Mouse (Mus musculus) heart, embryonic 11.5 days (tissue): ENCODE measurements at regions not wholly inside any gene's neighbourhood (a gene's known extent, or its start where the extent isn't known, plus 50 kb on each side); places are given as distances from the start of the nearest gene placed in this dataset.

ENCODE experiments used
- ATAC-seq: fragments of 200-750 bp; cut with Nextera tagmentation; replicated peaks from 2 replicates; pipeline ENCODE4 v1.8.0; 2017; ENCODE audit warnings: moderate library complexity; ENCODE audit not compliant: insufficient number of reproducible peaks, low FRiP score, low TSS enrichment
- H3K27ac ChIP-seq: fragments of 300-500 bp; sonication (generic); 2 replicates; pipeline ENCODE4 v1.5.1; 2014; ENCODE audit warnings: mild to moderate bottlenecking, low read depth, low read length
- H3K27me3 ChIP-seq: fragments of 300-500 bp; sonication (generic); 2 replicates; pipeline ENCODE4 v1.6.1; 2014; ENCODE audit warnings: mild to moderate bottlenecking, low read length, mixed read lengths; ENCODE audit not compliant: control insufficient read depth, insufficient read depth
- H3K36me3 ChIP-seq: fragments of 300-500 bp; sonication (generic); 2 replicates; pipeline ENCODE4 v1.6.1; 2014; ENCODE audit warnings: mild to moderate bottlenecking, low read length, moderate library complexity, mixed read lengths; ENCODE audit not compliant: control insufficient read depth, insufficient read depth
- H3K4me1 ChIP-seq: fragments of 300-500 bp; sonication (generic); 2 replicates; pipeline ENCODE4 v1.6.1; 2014; ENCODE audit warnings: low read length; ENCODE audit not compliant: control insufficient read depth, insufficient read depth
- H3K4me2 ChIP-seq: fragments of 300-500 bp; sonication (generic); 2 replicates; pipeline ENCODE4 v1.6.1; 2014; ENCODE audit warnings: mild to moderate bottlenecking, moderate library complexity
- H3K4me3 ChIP-seq: fragments of 300-500 bp; sonication (generic); 2 replicates; pipeline ENCODE4 v1.5.1; 2014; ENCODE audit warnings: low read depth, low read length
- H3K9ac ChIP-seq: fragments of 300-500 bp; sonication (generic); 2 replicates; pipeline ENCODE4 v1.6.1; 2014; ENCODE audit warnings: mild to moderate bottlenecking, low read depth, low read length, moderate library complexity
- H3K9me3 ChIP-seq: fragments of 300-500 bp; sonication (generic); replicated peaks from 2 replicates; pipeline ENCODE4 v1.6.1; 2016; ENCODE audit warnings: low read length; ENCODE audit not compliant: control insufficient read depth
- WGBS: fragments of 180-500 bp; shearing (Covaris S2); extraction: QIAGEN DNeasy Blood & Tissue Kit; methylation state at CpG from one replicate; pipeline ENCODE4 v1.1.7; 2014; ENCODE audit not compliant: insufficient replicate concordance; 5-methylcytosine and 5-hydroxymethylcytosine counted together

DNA sequence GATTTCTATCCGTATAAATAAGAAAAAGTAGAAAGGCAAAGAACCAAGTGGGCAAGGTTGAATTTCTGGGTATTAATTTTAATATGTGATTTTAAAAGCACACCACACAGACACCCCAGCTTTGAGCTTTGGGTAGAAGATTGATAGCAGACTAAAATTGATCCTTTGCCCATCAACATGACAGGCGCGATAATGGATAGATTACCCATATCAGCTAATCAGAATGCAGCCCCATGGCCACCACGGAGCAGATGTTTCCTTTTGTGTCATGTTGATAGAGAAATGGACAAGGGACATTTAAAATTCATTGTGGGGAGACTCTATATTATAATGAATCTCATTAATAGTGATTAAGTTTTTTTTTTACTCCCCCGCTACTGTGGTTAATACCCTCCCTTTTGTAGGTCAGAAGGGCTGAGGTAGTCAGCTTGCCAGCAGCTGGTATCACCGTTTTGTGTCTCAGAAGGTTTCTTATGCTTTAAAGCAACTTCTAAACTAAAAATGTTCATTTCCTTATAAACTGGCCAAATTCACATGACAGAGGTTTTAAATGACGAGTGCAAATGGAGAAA is 296.1 kb downstream of the Irs2 start:
- Histone ChIP-seq H3K27me3 (0 out of 2 replicates have a peak, but pooled peaks cover 3% of the 10 kb centered on the region), H3K36me3 (no peaks in the 10 kb centered on the region), H3K4me3 (no peak overlapping the region), H3K4me1 (peaks cover 3% of the 10 kb centered on the region), H3K27ac (no peak overlapping the region), H3K4me2 (no peak overlapping the region), H3K9ac (no peak overlapping the region), H3K9me3 (no peaks in the 10 kb centered on the region)
- no peak for ATAC-seq
- 70% methylated on average over 7 of the region's 7 CpGs for WGBS

GRCm38 (mm10) chr8:10711474-10711873 is 296.8 kb downstream of the Irs2 start:
- ATAC-seq = no peak
- 49% methylated on average over 7 of the region's 7 CpGs for WGBS

GRCm38 (mm10) chr8:10708509-10708908 is 299.7 kb downstream of the Irs2 start:
- Histone ChIP-seq H3K9ac (no peak overlapping the region), H3K27me3 (no peaks in the 10 kb centered on the region), H3K27ac (no peak overlapping the region), H3K4me3 (no peak overlapping the region), H3K4me2 (no peak overlapping the region), H3K4me1 (peaks cover 3% of the 10 kb centered on the region), H3K9me3 (no peaks in the 10 kb centered on the region), H3K36me3 (no peaks in the 10 kb centered on the region)
- no peak for ATAC-seq
- WGBS = 51% methylated on average over 6 of the region's 6 CpGs

More at GRCm38 (mm10) chr8:10711474-10711873, 296.8 kb downstream of the Irs2 start:
- Histone ChIP-seq H3K9ac (no peak overlapping the region), H3K27ac (no peak overlapping the region), H3K4me1 (peaks cover 3% of the 10 kb centered on the region), H3K4me2 (no peak overlapping the region), H3K36me3 (no peaks in the 10 kb centered on the region), H3K4me3 (no peak overlapping the region), H3K9me3 (no peaks in the 10 kb centered on the region), H3K27me3 (no peaks in the 10 kb centered on the region)

DNA sequence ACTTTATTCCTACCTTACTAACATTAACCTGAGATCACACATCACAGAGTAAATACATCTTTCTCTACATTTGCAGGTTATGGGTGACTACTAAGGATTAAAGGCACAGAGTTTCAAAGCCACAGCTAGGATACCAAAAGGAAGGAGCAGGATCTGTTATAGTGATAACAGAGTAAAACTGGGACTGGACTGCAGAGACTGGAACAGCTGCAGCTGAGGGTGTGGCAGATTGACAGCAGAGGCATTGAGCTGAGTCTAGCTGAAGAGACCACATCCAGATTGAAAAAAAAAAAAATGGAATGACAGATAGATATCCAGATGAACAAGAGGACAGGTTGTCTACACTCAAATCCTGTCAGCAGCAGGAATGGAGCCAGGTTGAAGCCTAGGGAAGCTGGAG is 301.1 kb downstream of the Irs2 start:
- ATAC-seq = no peak
- peaks cover 3% of the 10 kb centered on the region for H3K4me1 ChIP-seq
- no peaks in the 10 kb centered on the region for H3K36me3 ChIP-seq
- H3K4me3 ChIP-seq = no peak overlapping the region
- no peak overlapping the region for H3K27ac ChIP-seq
- H3K9ac ChIP-seq = no peak overlapping the region
- no peaks in the 10 kb centered on the region for H3K9me3 ChIP-seq
- H3K27me3 ChIP-seq = no peaks in the 10 kb centered on the region
- H3K4me2 ChIP-seq = no peak overlapping the region

DNA sequence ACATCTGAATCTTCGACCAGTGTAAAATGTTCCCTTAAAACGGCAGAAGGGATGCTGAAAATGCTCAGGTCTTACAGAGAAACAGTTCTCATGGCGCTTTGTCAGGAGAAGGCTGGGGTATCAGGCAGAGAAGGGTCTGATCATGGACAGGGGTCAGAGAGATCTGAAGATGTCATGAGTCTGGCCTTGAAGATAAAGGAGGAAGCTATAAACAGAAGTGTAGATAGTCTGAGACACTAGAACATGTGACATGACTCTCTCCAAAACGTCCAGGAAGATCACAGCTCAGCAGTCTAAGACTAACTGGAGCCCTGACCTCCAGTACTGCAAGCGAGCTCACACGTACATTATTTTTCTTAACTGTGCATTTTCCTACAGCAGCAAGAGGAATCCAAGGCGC is 302.3 kb downstream of the Irs2 start:
- no peaks in the 10 kb centered on the region for H3K27me3 ChIP-seq

GRCm38 (mm10) chr8:10702755-10703154 is 305.5 kb downstream of the Irs2 start:
- H3K27me3 ChIP-seq = no peaks in the 10 kb centered on the region
- ATAC-seq = no peak

More for the DNA sequence above, 302.3 kb downstream of the Irs2 start:
- Histone ChIP-seq H3K4me1 (peaks cover 3% of the 10 kb centered on the region), H3K36me3 (no peaks in the 10 kb centered on the region), H3K4me2 (no peak overlapping the region), H3K27ac (no peak overlapping the region), H3K9me3 (no peaks in the 10 kb centered on the region), H3K9ac (no peak overlapping the region), H3K4me3 (no peak overlapping the region)
- ATAC-seq = no peak
- WGBS = 46% methylated on average over 7 of the region's 7 CpGs

DNA sequence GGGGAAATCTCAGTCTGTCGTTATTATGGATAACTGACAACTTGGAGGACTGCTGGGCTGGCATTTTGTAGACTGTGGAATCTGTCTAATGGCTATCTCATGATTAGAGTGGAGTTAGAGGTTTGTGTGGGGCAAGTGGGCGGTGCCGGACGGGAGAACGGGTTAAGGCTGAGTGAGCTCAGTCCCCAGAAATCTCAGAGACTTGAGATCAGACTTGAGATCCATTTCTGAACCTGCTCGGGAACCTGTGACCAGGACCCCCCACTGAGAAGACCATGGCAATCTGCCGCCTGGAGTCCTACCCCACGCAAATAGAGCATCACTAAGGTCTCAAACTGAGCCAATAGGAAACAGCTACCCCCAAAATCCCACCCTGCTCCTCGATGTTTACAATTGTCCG is 306.0 kb downstream of the Irs2 start:
- no peak overlapping the region for H3K9ac ChIP-seq

More at GRCm38 (mm10) chr8:10702755-10703154, 305.5 kb downstream of the Irs2 start:
- no peaks in the 10 kb centered on the region for H3K9me3 ChIP-seq
- WGBS = 76% methylated on average over 7 of the region's 7 CpGs
- no peaks in the 10 kb centered on the region for H3K36me3 ChIP-seq
- H3K4me1 ChIP-seq = no peaks in the 10 kb centered on the region
- no peak overlapping the region for H3K4me2 ChIP-seq
- no peak overlapping the region for H3K4me3 ChIP-seq
- H3K9ac ChIP-seq = no peak overlapping the region
- H3K27ac ChIP-seq = no peak overlapping the region

GRCm38 (mm10) chr8:10701648-10702061 is 306.6 kb downstream of the Irs2 start:
- H3K9me3 ChIP-seq = no peaks in the 10 kb centered on the region
- no peaks in the 10 kb centered on the region for H3K36me3 ChIP-seq
- H3K27me3 ChIP-seq = no peaks in the 10 kb centered on the region
- no peak for ATAC-seq
- H3K9ac ChIP-seq = no peak overlapping the region
- no peak overlapping the region for H3K4me3 ChIP-seq
- WGBS = 73% methylated on average over 4 of the region's 4 CpGs
- no peak overlapping the region for H3K27ac ChIP-seq
- no peak overlapping the region for H3K4me2 ChIP-seq
- H3K4me1 ChIP-seq = no peaks in the 10 kb centered on the region

More for the DNA sequence above, 306.0 kb downstream of the Irs2 start:
- Histone ChIP-seq H3K4me2 (no peak overlapping the region), H3K4me3 (no peak overlapping the region), H3K4me1 (no peaks in the 10 kb centered on the region), H3K27ac (no peak overlapping the region), H3K27me3 (no peaks in the 10 kb centered on the region), H3K9me3 (no peaks in the 10 kb centered on the region), H3K36me3 (no peaks in the 10 kb centered on the region)
- ATAC-seq = no peak
- WGBS = 67% methylated on average over 10 of the region's 10 CpGs

GRCm38 (mm10) chr8:10701226-10701625 is 307.0 kb downstream of the Irs2 start:
- WGBS = 66% methylated on average over 4 of the region's 4 CpGs
- H3K4me2 ChIP-seq = no peak overlapping the region
- no peak overlapping the region for H3K9ac ChIP-seq
- H3K4me3 ChIP-seq = no peak overlapping the region
- H3K4me1 ChIP-seq = no peaks in the 10 kb centered on the region
- H3K9me3 ChIP-seq = no peaks in the 10 kb centered on the region
- ATAC-seq = no peak
- no peak overlapping the region for H3K27ac ChIP-seq
- no peaks in the 10 kb centered on the region for H3K36me3 ChIP-seq
- no peaks in the 10 kb centered on the region for H3K27me3 ChIP-seq
